Mouse (Mus musculus) midbrain, embryonic 12.5 days (tissue): ENCODE data around the gene Nsun2. TPM values are rescaled to one million over a fixed set of nuclear protein-coding genes. Genes with fewer than 3 reads are reported as not detected.
A peak's percentile ranks its signal among the peaks of the same experiment; 100 is the strongest.

Experiments
- ATAC-seq: fragments of 200-750 bp; cut with Nextera tagmentation; 2 replicates; pipeline ENCODE4 v1.8.0; 2017; ENCODE audit warnings: low read depth, moderate TSS enrichment, moderate library complexity; ENCODE audit not compliant: low FRiP score
- H3K27ac ChIP-seq: fragments of 300-500 bp; sonication (generic); replicated peaks from 2 replicates; pipeline ENCODE4 v1.5.1; 2016; ENCODE audit warnings: mild to moderate bottlenecking
- H3K27me3 ChIP-seq: fragments of 300-500 bp; sonication (generic); 2 replicates; pipeline ENCODE4 v1.6.1; 2016; ENCODE audit warnings: mild to moderate bottlenecking
- H3K36me3 ChIP-seq: fragments of 300-500 bp; sonication (generic); 2 replicates; pipeline ENCODE4 v1.6.1; 2016
- H3K4me1 ChIP-seq: fragments of 300-500 bp; sonication (generic); 2 replicates; pipeline ENCODE4 v1.6.1; 2016
- H3K4me2 ChIP-seq: fragments of 300-500 bp; sonication (generic); replicated peaks from 2 replicates; pipeline ENCODE4 v1.6.1; 2016; ENCODE audit warnings: mild to moderate bottlenecking, moderate library complexity
- H3K4me3 ChIP-seq: fragments of 300-500 bp; sonication (generic); 2 replicates; pipeline ENCODE4 v1.5.1; 2016; ENCODE audit warnings: mild to moderate bottlenecking
- H3K9ac ChIP-seq: fragments of 300-500 bp; sonication (generic); replicated peaks from 2 replicates; pipeline ENCODE4 v1.6.1; 2016; ENCODE audit warnings: mild to moderate bottlenecking, moderate library complexity
- H3K9me3 ChIP-seq: fragments of 300-500 bp; sonication (generic); 2 replicates; pipeline ENCODE4 v1.6.1; 2016; ENCODE audit warnings: mild to moderate bottlenecking
- WGBS: fragments of 180-500 bp; shearing (Covaris S2); methylation state at CpG from one replicate; pipeline ENCODE4 v1.1.7; 2016; 5-methylcytosine and 5-hydroxymethylcytosine counted together
- polyA plus RNA-seq: library from polyadenylated mRNA; unstranded; fragments of >200 nt; fragmentation: Nextera tagmentation; extraction: Ambion mirVana; gene quantifications from 2 replicates; pipeline ENCODE4 v1.2.1, GENCODE M21; 2016

Nsun2 gene
- polyA plus RNA-seq, 1 experiment from 2014 or later = 102 TPM

DNA sequence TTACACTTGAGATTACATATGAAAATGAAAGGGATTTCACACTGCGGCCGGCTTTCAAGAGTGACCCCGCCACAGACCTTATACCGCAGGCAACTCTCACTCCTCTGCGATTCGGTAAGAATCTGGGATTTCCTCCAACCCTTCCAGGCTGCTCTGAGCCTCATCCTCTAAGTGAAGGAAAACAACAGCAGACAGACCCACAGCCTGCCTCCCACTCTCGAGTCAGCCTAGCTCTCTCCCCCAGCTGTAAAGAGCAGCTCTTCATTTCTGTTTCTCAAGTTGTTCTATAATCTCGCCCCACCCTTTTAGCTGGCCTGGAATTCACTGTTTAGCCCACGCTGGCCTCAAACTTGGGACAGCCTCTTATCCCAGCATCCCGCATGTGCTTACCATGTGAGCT is 8.2 kb downstream of the Nsun2 start:
- no peak overlapping the region for H3K4me2 ChIP-seq
- WGBS = 69% methylated on average over 10 of the region's 10 CpGs
- H3K4me1 ChIP-seq = peaks cover 36% of the 10 kb centered on the region
- H3K36me3 ChIP-seq = no peaks in the 10 kb centered on the region
- no peak overlapping the region for H3K27ac ChIP-seq
- H3K9me3 ChIP-seq = no peaks in the 10 kb centered on the region
- ATAC-seq = no peak
- peaks cover 31% of the 10 kb centered on the region for H3K27me3 ChIP-seq
- no peak overlapping the region for H3K4me3 ChIP-seq
- H3K9ac ChIP-seq = no peak overlapping the region

- no peak for ATAC-seq
- peaks cover 36% of the 10 kb centered on the region for H3K4me1 ChIP-seq
- WGBS = 40% methylated on average over 17 of the region's 17 CpGs
- H3K27me3 ChIP-seq = peaks cover 29% of the 10 kb centered on the region
- no peak overlapping the region for H3K4me2 ChIP-seq
- H3K9ac ChIP-seq = no peak overlapping the region
- H3K9me3 ChIP-seq = no peaks in the 10 kb centered on the region
- H3K27ac ChIP-seq = no peak overlapping the region
- H3K4me3 ChIP-seq = no peak overlapping the region
- no peaks in the 10 kb centered on the region for H3K36me3 ChIP-seq
Measured at GRCm38 (mm10) chr13:69542571-69543352, 9.2 kb downstream of the Nsun2 start.

GRCm38 (mm10) chr13:69543595-69543994 is 10.0 kb downstream of the Nsun2 start:
- H3K27me3 ChIP-seq = peaks cover 22% of the 10 kb centered on the region
- no peaks in the 10 kb centered on the region for H3K36me3 ChIP-seq
- H3K4me3 ChIP-seq = no peak overlapping the region
- 0 out of 2 replicates have a peak overlapping the region, but pooled peaks have one; percentile 19 for H3K4me2 ChIP-seq
- H3K27ac ChIP-seq = no peak overlapping the region
- peaks cover 31% of the 10 kb centered on the region for H3K4me1 ChIP-seq
- 59% methylated on average over 12 of the region's 12 CpGs for WGBS
- ATAC-seq = no peak
- H3K9me3 ChIP-seq = no peaks in the 10 kb centered on the region
- no peak overlapping the region; the same call in 1 of the 2 replicates for H3K9ac ChIP-seq

DNA sequence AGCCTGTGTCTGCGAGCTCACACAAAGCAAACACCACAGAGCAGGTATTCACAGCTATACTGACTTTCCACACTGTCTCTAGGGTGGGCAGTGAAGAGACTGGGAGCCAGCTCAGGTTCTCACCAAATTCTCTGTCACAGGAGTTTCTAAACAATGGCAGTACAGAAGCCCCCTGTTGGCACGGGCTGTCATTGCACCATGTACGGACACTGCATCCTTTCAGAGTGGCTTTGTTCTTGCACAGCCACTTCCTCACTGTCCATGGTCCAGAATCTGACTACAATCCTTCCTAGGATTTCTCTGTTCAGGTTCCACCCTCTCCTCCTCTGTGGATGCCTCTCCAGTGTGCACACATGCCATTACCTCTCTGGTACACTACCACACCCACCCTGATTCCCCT is 11.5 kb downstream of the Nsun2 start:
- H3K36me3 ChIP-seq = no peaks in the 10 kb centered on the region
- no peak overlapping the region for H3K4me2 ChIP-seq
- H3K4me1 ChIP-seq = peaks cover 20% of the 10 kb centered on the region
- H3K9ac ChIP-seq = no peak overlapping the region
- WGBS = 26% methylated on average over 3 of the region's 3 CpGs
- ATAC-seq = peak; percentile 47; the same call in 1 of the 2 replicates
- peaks cover 22% of the 10 kb centered on the region for H3K27me3 ChIP-seq
- no peak overlapping the region for H3K27ac ChIP-seq
- H3K4me3 ChIP-seq = no peak overlapping the region
- H3K9me3 ChIP-seq = no peaks in the 10 kb centered on the region

- no peaks in the 10 kb centered on the region for H3K9me3 ChIP-seq
- no peak overlapping the region for H3K9ac ChIP-seq
- H3K4me2 ChIP-seq = no peak overlapping the region
- ATAC-seq = no peak
- H3K36me3 ChIP-seq = no peaks in the 10 kb centered on the region
- H3K4me1 ChIP-seq = peaks cover 14% of the 10 kb centered on the region
- no peak overlapping the region for H3K4me3 ChIP-seq
- peaks cover 17% of the 10 kb centered on the region for H3K27me3 ChIP-seq
- H3K27ac ChIP-seq = no peak overlapping the region
- WGBS = 69% methylated on average over 16 of the region's 16 CpGs
Measured at GRCm38 (mm10) chr13:69547488-69548180, 14.1 kb downstream of the Nsun2 start.

GRCm38 (mm10) chr13:69549980-69550379 is 16.4 kb downstream of the Nsun2 start:
- H3K4me2 ChIP-seq = no peak overlapping the region
- no peaks in the 10 kb centered on the region for H3K36me3 ChIP-seq
- no peak overlapping the region for H3K9ac ChIP-seq
- H3K27ac ChIP-seq = no peak overlapping the region
- WGBS = 53% methylated on average over 8 of the region's 8 CpGs
- H3K9me3 ChIP-seq = no peaks in the 10 kb centered on the region
- H3K4me3 ChIP-seq = no peak overlapping the region
- ATAC-seq = no peak
- H3K27me3 ChIP-seq = no peaks in the 10 kb centered on the region
- no peaks in the 10 kb centered on the region for H3K4me1 ChIP-seq

DNA sequence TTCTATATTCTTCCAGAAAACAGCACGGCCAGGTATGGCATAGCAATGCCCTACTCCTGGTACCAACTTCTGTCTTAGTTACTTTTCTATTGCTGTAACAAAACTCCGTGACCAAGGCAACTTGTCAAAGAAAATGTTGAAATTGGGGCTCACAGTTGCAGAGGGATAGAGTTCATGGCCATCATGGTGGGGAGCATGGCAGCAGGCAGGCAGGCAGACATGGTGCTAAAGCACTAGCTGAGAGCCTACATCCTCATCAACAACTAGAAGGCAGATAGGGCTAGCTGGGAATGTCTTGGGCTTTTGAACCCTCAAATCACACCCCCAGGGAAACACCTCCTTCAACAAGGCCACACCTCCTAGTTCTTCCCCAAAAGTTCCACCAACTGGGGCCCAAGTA is 17.3 kb downstream of the Nsun2 start:
- no peak for ATAC-seq
- no peak overlapping the region for H3K9ac ChIP-seq
- no peaks in the 10 kb centered on the region for H3K9me3 ChIP-seq
- H3K4me3 ChIP-seq = no peak overlapping the region
- H3K36me3 ChIP-seq = no peaks in the 10 kb centered on the region
- no peaks in the 10 kb centered on the region for H3K27me3 ChIP-seq
- 86% methylated on average over 2 of the region's 2 CpGs for WGBS
- H3K4me2 ChIP-seq = no peak overlapping the region
- H3K4me1 ChIP-seq = no peaks in the 10 kb centered on the region
- no peak overlapping the region for H3K27ac ChIP-seq

GRCm38 (mm10) chr13:69553024-69553423 is 19.5 kb downstream of the Nsun2 start:
- no peak for ATAC-seq

GRCm38 (mm10) chr13:69554255-69554654 is 20.7 kb downstream of the Nsun2 start:
- peaks cover 3% of the 10 kb centered on the region for H3K4me1 ChIP-seq
- no peaks in the 10 kb centered on the region for H3K27me3 ChIP-seq
- 79% methylated on average over 9 of the region's 9 CpGs for WGBS
- H3K9me3 ChIP-seq = no peaks in the 10 kb centered on the region
- ATAC-seq = no peak
- H3K9ac ChIP-seq = no peak overlapping the region
- no peak overlapping the region for H3K27ac ChIP-seq
- H3K4me2 ChIP-seq = no peak overlapping the region
- H3K4me3 ChIP-seq = no peak overlapping the region
- H3K36me3 ChIP-seq = no peaks in the 10 kb centered on the region

More at GRCm38 (mm10) chr13:69553024-69553423, 19.5 kb downstream of the Nsun2 start:
- Histone ChIP-seq H3K27me3 (no peaks in the 10 kb centered on the region), H3K9ac (no peak overlapping the region), H3K4me3 (no peak overlapping the region), H3K9me3 (no peaks in the 10 kb centered on the region), H3K36me3 (no peaks in the 10 kb centered on the region), H3K4me2 (no peak overlapping the region), H3K4me1 (no peaks in the 10 kb centered on the region), H3K27ac (no peak overlapping the region)
- WGBS = 24% methylated on average over 5 of the region's 5 CpGs

DNA sequence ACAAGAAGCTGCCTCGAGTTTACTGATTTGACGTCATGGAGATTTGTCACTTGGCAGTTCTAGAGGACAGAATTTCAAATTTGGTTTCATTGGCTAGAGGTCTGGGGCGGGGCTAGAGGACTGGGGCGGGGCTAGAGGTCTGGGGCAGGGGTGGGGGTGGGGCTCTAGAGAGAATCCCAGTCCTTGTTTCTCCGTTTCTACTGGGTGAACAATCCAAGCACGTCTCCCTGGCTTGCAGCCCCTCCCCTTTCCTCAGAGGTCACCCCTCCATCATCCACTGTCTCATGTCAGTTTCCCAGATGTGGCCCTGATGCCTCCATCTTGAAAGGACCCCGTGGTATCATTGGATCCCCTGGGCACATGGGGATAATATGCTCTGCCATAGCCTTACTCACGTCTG is 21.5 kb downstream of the Nsun2 start:
- Histone ChIP-seq H3K27me3 (no peaks in the 10 kb centered on the region), H3K36me3 (no peaks in the 10 kb centered on the region), H3K4me3 (no peak overlapping the region), H3K4me2 (no peak overlapping the region), H3K4me1 (peaks cover 10% of the 10 kb centered on the region), H3K9me3 (no peaks in the 10 kb centered on the region), H3K9ac (no peak overlapping the region), H3K27ac (no peak overlapping the region)
- no peak for ATAC-seq
- WGBS = 26% methylated on average over 8 of the region's 8 CpGs

GRCm38 (mm10) chr13:69555957-69556482 is 22.5 kb downstream of the Nsun2 start:
- Histone ChIP-seq H3K9ac (no peak overlapping the region), H3K4me2 (no peak overlapping the region), H3K4me3 (no peak overlapping the region), H3K9me3 (no peaks in the 10 kb centered on the region), H3K36me3 (no peaks in the 10 kb centered on the region), H3K27ac (no peak overlapping the region), H3K4me1 (peaks cover 11% of the 10 kb centered on the region), H3K27me3 (no peaks in the 10 kb centered on the region)
- no peak for ATAC-seq
- 86% methylated on average over 6 of the region's 6 CpGs for WGBS

DNA sequence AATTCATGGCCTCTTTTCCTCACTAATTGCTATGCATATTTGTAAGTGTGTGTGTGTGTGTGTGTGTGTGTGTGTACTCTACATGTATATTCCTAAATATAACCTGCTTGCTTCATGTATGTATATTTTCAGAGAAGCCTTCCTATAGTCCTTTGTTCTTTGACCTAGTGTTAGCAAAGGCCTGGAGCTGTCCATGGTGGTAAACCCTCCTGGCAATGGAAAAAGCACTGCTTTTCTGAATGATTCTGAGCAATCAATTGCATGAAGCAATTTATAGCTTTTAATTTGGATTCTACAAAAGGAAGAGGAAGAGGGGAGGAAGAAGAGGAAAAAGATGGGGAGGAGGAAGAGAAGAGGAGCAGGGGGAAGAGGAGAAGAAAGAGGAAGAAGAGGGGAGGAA is 23.2 kb downstream of the Nsun2 start:
- no peaks in the 10 kb centered on the region for H3K27me3 ChIP-seq
- no peak overlapping the region for H3K9ac ChIP-seq
- no peak overlapping the region for H3K4me3 ChIP-seq
- no peaks in the 10 kb centered on the region for H3K36me3 ChIP-seq
- no peaks in the 10 kb centered on the region for H3K9me3 ChIP-seq
- H3K4me1 ChIP-seq = peaks cover 11% of the 10 kb centered on the region
- no peak for ATAC-seq
- no peak overlapping the region for H3K27ac ChIP-seq
- no peak overlapping the region for H3K4me2 ChIP-seq
